Mouse (Mus musculus) E14TG2a.4 (cell line): ENCODE results near the gene Spr.

Experiments
- H3K27me3 ChIP-seq: 2 replicates; pipeline ENCODE4 v1.6.1; 2014; ENCODE audit warnings: low read length, control low read depth; ENCODE audit not compliant: insufficient read depth
- H3K36me3 ChIP-seq: 2 replicates; pipeline ENCODE4 v1.6.1; 2014; ENCODE audit warnings: low read length, control low read depth; ENCODE audit not compliant: insufficient read depth
- H3K4me1 ChIP-seq: replicated peaks from 2 replicates; pipeline ENCODE4 v1.6.1; 2014; ENCODE audit warnings: low read depth, low read length, control low read depth
- H3K4me3 ChIP-seq: replicated peaks from 2 replicates; pipeline ENCODE4 v1.5.1; 2014; ENCODE audit warnings: mild to moderate bottlenecking, low read length
- H3K9me3 ChIP-seq: 2 replicates; pipeline ENCODE4 v1.6.1; 2014; ENCODE audit warnings: low read length, control low read depth
- CTCF ChIP-seq: conservative IDR thresholded peaks from 2 replicates; pipeline ENCODE4 v1.5.1; 2014; ENCODE audit warnings: low read length
- NANOG ChIP-seq: IDR thresholded peaks from 2 replicates; pipeline ENCODE4 v1.6.1; 2014; ENCODE audit warnings: borderline replicate concordance, low read length, mixed read lengths
- POU5F1 ChIP-seq: IDR thresholded peaks from 2 replicates; pipeline ENCODE4 v1.6.1; 2014; ENCODE audit warnings: low read length, borderline replicate concordance

Gene Spr

GRCm38 (mm10) chr6:85096441-85096840 lies 41.1 kb downstream of the Spr start:
- Histone ChIP-seq H3K36me3 (no peaks in the 10 kb centered on the region), H3K4me3 (no peak overlapping the region), H3K9me3 (no peaks in the 10 kb centered on the region), H3K27me3 (peaks cover 33% of the 10 kb centered on the region), H3K4me1 (0 out of 2 replicates have a peak, but pooled peaks cover 2% of the 10 kb centered on the region)
- TF ChIP-seq CTCF: no peak
- no peak for TF ChIP-seq NANOG
- TF ChIP-seq POU5F1: no peak

DNA sequence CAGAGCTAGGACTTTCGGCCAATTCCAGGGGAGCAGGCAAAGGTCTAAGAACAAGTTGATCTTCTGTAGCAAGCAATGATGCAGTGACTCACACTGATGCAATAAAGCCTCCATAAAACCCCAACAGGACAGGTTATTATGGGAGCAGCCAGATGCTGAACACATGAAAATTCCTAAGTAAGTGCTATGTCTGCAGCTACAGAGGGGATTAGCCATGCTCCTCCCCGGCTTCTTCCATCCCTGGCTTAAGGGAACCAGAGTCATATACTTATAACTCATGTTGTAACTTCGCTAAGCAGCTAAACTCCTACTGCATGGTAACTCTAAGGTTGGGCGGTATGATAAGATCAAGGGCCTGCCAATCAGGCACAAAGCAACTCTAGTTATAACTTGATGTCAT lies 50.1 kb downstream of the Spr start:
- Histone ChIP-seq H3K4me3 (no peak overlapping the region), H3K36me3 (no peaks in the 10 kb centered on the region), H3K27me3 (peaks cover 23% of the 10 kb centered on the region), H3K9me3 (no peaks in the 10 kb centered on the region), H3K4me1 (peaks cover 9% of the 10 kb centered on the region)
- TF ChIP-seq NANOG: no peak
- no peak for TF ChIP-seq POU5F1
- no peak for TF ChIP-seq CTCF

DNA sequence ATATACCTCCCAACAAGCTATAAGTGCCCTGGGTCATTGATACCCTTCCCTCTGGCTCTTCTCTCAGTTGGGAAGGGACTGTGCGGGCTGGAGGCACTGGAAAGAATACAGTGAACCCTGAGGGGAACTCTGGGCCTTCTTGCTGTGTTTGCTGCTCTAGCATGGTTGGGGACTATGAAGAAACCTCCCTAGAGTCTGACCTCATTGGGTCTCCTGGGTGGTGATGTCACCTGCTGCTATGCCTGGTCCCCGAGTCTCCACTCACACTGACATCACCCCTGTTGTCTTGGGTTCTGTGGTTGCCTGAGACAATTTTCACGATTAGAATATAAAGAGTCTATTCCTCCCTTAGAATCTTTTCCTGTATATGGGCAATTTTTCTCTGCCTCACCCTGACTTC lies 50.9 kb downstream of the Spr start:
- TF ChIP-seq NANOG (no peak), CTCF (no peak), POU5F1 (no peak)
- no peak overlapping the region for H3K4me3 ChIP-seq
- peaks cover 26% of the 10 kb centered on the region for H3K27me3 ChIP-seq
- H3K9me3 ChIP-seq: no peaks in the 10 kb centered on the region
- H3K36me3 ChIP-seq: no peaks in the 10 kb centered on the region
- H3K4me1 ChIP-seq: peaks cover 9% of the 10 kb centered on the region
